Mouse (Mus musculus): Measurements from ENCODE around the gene Thap4. TPM values are rescaled to one million over a fixed set of nuclear protein-coding genes. Genes with fewer than 3 reads are reported as not detected.
"Not testable (repeated sequence)": the region's sequence is repeated elsewhere in the genome, so short reads cannot be mapped to it uniquely, and the experiment has no call there.

Thap4 gene
- 10 to 100 TPM; 68.7 to 72.6 TPM for total RNA-seq (2021)

GRCm38 (mm10) chr1:93754573-93755290 is at the start of gene Thap4:
TSS of gene Thap4 (minus strand) at chr1:93754864.
- peak; percentile 94 for DNase-seq

- DNase-seq, result peak; percentile 100
Measured at GRCm38 (mm10) chr1:93803556-93804507, 49.2 kb upstream of the Thap4 start, which contains the start of gene Ing5. TSS of gene Ing5 (plus strand) at chr1:93803965.

GRCm38 (mm10) chr1:93802771-93803170 is 48.1 kb upstream of the Thap4 start:
- no peak for DNase-seq

- peak; percentile 93 for DNase-seq
Measured at GRCm38 (mm10) chr1:93801741-93802238, 47.1 kb upstream of the Thap4 start, which contains the start of gene Dtymk. TSS of gene Dtymk (minus strand) at chr1:93801934.

GRCm38 (mm10) chr1:93800670-93801503 is 46.2 kb upstream of the Thap4 start:
- DNase-seq, result no peak

GRCm38 (mm10) chr1:93795886-93796285 is 41.2 kb upstream of the Thap4 start:
- no peak for DNase-seq

- DNase-seq, result no peak
Measured at GRCm38 (mm10) chr1:93794526-93794925, 39.9 kb upstream of the Thap4 start.

GRCm38 (mm10) chr1:93786912-93787311 is 32.2 kb upstream of the Thap4 start:
- DNase-seq, result no peak

GRCm38 (mm10) chr1:93776686-93777085 is 22.0 kb upstream of the Thap4 start:
- no peak for DNase-seq

- no peak for DNase-seq
Measured at GRCm38 (mm10) chr1:93769901-93770300, 15.2 kb upstream of the Thap4 start.

- DNase-seq, result no peak
Measured at GRCm38 (mm10) chr1:93767600-93767999, 12.9 kb upstream of the Thap4 start.

- DNase-seq, result no peak
Measured at GRCm38 (mm10) chr1:93764871-93765591, 10.4 kb upstream of the Thap4 start.

- DNase-seq, result not testable (repeated sequence)
Measured at GRCm38 (mm10) chr1:93763531-93763930, 8.9 kb upstream of the Thap4 start.

GRCm38 (mm10) chr1:93760076-93760475 is 5.4 kb upstream of the Thap4 start:
- no peak for DNase-seq

GRCm38 (mm10) chr1:93756154-93756553 is 1.5 kb upstream of the Thap4 start:
- DNase-seq, result no peak

GRCm38 (mm10) chr1:93755618-93756017 is 954 bp upstream of the Thap4 start:
- DNase-seq, result no peak

GRCm38 (mm10) chr1:93755291-93755610 is 587 bp upstream of the Thap4 start:
- DNase-seq, result no peak

GRCm38 (mm10) chr1:93753911-93754572 is 622 bp downstream of the Thap4 start:
- no peak for DNase-seq

- no peak for DNase-seq
Measured at GRCm38 (mm10) chr1:93751290-93751689, 3.4 kb downstream of the Thap4 start, which contains the start of gene Atg4b. TSS of gene Atg4b (plus strand) at chr1:93751500.

- no peak for DNase-seq
Measured at GRCm38 (mm10) chr1:93748539-93748938, 6.1 kb downstream of the Thap4 start.

- DNase-seq, result no peak
Measured at GRCm38 (mm10) chr1:93746179-93746578, 8.5 kb downstream of the Thap4 start.
